Mouse (Mus musculus) spleen, postnatal 10 days (tissue): Measurements from ENCODE around the gene Rgs5.

Source experiments
- DNase-seq, 2 experiments: peaks; one replicate each; pipeline ENCODE4 v3.0.0; 2021 to 2022; ENCODE audit warnings: low spot score in 2 of 2

Rgs5 gene

DNA sequence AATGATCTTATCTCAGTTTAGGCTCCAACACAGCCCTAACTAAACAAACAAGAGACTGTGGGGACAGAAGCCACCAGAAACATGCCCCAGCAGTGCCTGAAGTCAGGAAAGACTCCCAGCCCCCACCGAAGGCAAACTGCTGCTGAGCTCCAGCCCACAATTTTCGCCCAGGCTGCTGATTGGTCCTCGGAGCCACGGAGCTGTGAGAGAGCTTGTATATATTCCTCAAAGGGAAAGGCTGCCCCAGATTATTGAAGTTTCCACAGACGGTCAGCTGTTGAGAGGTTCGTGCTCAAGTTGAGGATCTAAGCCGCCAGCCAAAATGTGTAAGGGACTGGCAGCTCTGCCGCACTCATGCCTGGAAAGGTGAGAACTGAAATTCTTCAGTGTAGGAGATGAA, at the start of gene Rgs5:
Gene Rgs5, plus strand, starts transcription at position 246 of the 400 bp plus-strand sequence.
- no peak for DNase-seq

DNA sequence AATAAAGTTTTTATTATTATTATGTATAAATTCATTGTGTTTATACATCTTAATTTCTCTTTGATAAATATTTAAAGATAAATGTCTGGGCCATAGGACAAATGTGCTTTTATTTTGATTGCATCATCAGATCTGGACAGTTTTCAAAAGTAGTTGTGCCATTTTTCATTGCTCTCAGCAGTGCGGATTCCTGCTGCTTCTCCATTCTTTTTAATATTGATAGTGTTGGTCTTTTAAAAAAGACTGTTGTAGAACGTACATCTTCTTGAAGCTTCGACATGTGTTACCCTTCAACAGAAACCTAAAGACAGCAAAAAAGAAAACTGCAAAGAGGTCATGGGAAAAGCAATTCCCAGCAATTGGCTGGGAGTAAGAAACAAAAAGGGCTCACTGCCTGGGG, 49.1 kb upstream of the Rgs5 start:
- DNase-seq, result no peak

DNA sequence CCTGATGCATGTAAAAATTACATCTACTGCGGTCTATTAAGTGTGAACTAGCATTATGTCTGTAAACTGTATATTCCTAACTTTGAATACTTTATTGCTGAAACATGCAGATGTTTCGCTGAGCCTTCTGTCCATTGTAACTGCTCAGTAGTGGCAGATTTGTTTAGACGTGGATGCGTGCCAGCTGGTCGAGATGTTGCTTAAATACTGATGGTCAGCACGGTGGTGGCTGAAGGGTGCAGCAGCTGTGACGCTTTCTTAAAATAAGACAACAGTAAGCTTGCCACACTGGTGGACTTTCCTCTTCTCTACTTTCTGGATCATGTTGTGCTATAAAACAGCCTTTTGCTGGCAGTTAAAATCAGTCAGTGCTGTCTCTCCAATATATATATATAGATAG, 25.6 kb upstream of the Rgs5 start:
- no peak for DNase-seq

DNA sequence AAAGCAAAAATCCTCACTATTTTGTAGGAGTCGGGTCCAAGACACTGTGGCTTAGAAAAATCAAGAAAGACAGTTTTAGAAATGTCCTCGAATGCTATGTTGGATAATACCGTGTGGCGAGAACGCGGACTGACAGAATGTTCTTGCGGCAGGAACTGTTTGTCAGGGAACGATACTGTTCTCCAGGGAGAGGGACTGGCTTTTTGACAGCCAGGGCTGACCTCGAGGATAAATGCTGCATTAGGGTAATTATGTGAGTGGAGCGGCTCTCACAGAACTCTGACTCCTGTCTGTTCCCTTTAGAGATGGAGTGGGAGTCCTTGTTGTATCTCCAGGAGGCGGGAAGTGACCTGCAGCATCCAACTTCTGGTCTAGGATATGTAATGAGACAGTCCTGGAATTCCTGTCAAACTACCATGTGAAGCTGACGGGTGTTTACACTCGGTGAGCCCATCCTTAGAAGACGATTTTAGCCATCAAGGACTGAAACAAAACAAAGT, 18.0 kb upstream of the Rgs5 start:
- DNase-seq, result no peak

DNA sequence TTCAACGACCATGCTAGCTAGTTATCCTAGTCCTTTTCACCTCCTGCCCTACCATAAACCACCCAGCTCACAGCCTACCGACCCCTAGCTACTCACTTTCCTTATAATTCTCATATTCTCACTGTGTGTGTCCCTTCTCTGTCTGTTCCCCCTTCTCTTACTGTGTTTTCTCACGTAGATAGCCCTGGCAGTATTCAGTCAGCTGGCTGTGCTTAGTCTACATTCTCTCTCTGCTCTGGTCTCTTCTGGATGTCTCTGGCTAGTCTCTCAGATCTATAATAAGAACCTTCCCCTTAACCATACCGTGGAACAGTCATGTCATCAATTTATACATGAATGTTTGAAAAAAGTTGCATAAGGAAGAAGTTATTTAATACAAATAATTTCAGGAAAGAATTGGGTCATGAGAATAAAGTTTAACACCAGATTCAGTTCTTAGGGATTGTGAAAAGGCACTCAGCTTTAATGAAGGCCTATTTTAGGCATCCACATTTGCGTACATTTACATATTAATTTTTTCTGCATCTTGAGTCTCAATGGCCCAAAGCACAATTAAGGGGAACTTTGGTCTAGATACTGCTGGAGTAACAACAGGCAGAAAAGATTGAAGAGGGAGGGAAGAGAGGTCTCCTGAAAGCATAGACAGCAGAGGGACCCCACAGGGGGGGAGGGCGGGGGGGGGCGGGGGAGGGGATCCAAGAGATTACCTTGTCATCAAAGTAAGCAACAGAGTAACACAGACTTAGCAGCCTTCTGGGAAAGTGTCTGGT, 10.2 kb upstream of the Rgs5 start:
- DNase-seq, result no peak

DNA sequence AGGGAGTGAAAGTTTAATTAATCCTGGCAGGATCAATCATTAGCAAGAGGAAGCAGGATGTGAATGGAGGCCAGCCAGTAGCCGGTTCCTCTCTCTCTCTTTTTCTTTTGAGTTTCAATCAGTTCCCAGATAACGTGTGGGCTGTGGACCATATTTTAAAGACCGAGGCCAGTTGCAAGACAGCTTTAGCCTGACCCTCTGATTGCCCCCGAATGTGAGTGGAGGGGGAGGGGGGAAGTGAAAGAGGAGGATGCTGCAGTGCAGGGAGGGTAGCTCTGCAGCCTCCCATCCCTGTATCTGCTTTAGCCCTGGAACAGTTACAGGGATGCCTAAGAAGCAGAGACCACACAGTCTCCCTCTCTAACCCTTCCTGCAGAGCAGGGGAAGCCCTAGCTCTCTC, 4.2 kb downstream of the Rgs5 start:
- DNase-seq, result no peak

DNA sequence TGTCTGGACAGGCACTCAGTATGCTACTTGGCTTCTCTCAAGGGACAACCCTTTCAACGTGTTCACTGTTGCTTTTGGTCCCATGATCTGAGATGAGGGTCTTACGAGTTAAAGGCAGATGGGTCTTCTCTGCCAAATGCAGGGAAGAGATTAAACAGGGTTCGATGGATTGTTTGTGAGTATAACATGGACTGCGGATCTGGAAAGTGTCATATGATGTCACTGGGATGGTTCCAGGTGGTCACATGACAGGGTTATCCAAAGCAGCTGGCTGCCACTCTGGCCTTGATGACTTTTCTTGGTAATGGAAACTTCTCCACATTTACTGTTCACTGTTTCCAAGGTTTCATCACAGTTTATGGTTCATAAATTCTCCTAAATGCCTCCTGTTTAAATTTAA, 12.0 kb downstream of the Rgs5 start:
- no peak for DNase-seq

DNA sequence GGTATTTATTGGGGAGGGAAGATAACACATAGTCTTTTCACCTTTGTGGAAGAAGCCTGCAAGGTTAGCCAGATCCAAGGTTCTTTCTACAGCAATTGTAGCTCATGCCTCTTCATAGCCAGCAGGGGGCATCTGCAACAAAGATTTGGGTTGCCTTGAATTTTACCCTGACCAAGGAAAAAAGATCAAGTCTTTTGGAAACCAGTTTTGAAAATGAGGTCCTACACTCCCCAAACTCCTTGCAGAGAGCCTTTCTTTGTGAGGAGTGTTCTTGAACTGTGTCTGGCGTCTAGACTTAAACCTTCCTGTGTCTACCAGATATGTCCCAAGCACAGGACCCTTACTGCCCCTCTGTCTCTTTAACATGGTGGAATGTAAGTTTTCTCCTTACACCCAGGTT, 15.4 kb downstream of the Rgs5 start:
- DNase-seq, result no peak

DNA sequence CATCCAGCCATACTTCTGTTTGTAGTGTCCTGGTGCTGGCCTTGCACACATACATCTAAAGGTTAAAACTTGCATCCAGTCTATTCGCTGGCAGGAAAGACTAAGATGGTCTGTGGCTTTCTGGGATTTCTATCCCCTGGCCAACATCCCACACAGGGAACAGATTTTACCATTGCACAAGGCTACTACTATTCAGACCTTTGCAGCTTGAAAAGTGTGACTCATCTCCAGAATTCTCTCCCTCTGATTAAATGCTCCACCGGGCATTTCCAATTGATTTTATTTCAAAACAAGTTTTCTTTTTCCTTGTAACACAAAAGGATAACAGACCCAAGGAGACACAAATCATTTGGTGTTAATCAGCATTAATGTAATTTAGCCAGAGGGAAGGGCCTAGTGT, 16.5 kb downstream of the Rgs5 start:
- DNase-seq, result no peak

DNA sequence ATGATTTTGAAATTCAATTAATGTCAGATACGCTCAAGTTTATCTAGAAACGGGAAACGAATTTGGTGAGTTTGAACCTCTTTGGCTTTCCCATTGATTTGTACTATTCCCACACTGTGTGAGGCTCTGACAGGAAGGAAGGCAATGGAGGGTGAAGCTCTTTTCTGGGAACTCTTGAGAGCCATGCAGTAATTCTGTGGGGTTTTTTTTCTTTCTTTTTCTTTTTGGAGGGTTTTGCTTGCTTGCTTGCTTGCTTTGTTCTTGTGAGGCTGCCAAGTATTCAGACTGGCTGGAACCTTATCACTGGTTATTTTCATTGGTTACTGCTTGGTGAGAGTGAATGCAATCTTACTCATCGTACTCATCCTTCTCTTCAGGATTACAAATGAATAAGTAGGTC, 17.0 kb downstream of the Rgs5 start:
- DNase-seq, result no peak

DNA sequence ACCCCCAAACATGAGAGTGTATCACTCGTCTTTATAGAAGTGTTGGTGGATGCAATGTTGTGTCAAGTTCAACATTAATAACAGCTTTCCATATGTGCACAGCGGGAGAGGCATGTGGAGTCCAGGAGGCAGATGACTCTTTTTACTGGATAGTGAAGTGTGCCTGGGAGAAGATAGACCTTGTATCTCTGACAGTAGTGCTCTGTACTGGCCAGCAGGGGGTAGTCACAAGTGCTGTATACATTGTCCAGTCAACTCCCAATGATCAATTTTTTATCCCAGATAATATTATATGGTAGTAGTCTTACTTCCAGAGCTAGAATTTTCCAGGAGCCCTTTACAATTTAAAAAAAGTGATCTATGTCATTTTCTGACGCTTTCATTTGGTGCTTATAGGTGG, 18.8 kb downstream of the Rgs5 start:
- no peak for DNase-seq

DNA sequence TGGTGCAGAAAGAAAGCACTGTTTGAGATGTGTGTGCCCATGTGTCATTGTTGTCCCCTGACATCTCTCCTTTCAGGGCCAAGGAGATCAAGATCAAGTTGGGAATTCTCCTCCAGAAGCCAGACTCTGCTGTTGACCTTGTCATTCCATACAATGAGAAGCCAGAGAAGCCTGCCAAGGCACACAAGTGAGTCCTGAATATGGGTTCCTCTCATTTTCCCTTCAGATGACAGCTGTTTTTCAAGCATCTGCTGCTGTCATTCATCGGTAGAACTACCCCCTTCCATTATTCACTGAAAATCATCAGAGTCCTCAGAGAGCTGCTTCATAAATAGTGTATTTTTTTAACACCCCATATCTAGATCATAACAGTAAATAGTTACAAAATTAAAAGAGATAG, 21.4 kb downstream of the Rgs5 start:
- no peak for DNase-seq

DNA sequence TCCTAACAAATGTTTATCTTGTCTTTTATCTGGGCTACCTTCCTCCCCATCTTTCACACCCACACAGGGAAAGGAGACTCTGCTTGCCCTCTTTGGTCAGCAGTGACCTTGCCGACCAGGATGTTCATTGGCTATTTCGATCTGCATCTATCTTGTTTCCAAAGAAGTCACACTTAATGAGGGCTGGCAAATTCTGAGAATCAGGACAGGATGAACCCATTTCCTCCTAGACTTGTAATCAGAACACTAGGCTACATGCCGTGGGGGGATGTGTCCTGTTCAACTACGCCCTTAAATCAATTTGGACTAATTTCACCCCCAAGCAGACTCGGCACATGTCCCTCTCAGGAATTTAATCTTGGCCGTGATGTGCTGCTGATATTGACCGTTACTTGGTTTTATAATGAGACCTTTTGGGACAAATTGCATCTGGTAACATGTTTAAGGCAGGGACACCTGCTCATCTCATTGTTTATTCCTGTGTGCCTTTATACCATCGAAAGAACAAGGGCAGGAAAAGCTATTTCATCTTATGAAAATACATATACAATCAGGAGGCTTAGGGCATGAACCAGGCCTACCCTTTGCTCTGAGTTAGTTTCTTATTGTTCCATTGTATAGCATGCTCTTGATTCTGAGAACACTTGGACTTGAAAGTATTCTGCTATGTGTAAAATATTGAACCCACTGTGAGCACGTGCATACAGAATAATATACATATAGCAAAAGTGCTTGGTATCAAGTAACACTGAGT, 25.3 kb downstream of the Rgs5 start:
- DNase-seq, result no peak

DNA sequence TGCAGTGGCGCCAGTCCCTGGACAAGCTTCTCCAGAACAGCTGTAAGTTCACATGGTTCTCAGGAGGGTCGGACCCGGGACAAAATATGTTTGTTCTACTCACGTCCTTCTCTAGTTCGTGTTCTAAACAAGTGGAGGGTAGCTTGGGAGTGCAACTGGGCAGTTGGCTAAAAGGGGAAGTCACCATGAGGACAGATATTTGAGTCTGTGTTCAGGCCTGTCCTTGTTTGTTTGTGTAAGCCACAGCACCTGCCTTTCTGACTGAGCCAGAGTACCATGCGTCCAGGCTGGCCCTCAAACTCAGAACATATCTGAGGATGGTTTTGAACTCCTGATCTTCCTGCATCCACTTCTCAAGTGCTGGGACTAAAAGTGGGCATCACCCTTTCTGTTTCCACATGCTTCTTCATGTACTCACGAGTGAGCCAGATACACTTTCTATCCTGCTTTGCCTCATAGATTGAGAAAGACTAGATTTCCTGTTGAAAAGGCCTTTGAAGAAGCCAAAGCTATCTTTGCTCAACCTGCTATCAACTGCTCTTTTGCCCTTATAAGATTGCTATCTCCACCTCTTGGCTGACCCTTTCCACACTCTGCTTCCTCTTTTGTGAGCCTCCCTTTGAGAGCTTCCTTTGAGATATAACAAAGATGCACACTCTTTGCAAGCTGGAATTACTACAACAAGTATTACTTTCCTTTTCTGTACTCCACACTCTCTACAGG, 27.6 kb downstream of the Rgs5 start:
- DNase-seq, result no peak

DNA sequence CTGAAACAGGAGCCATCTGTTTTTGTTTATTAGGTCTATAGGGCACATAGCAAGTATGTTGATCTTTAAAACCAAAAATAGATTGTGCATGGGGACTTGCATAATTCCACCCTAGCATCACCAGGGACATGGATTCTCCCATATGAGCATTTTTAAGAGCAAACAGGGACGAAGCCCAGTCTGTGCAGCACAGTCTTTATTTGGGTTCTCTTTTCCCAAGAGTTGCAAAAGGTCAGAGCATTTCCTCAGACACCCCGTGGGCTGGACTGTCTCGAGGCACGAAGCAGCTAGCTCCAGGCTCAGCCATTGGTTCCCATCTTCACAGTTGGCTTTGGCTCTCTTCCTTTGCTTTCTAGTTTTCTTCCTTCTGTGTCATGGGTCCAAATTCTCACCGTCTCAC, 30.0 kb downstream of the Rgs5 start:
- no peak for DNase-seq

DNA sequence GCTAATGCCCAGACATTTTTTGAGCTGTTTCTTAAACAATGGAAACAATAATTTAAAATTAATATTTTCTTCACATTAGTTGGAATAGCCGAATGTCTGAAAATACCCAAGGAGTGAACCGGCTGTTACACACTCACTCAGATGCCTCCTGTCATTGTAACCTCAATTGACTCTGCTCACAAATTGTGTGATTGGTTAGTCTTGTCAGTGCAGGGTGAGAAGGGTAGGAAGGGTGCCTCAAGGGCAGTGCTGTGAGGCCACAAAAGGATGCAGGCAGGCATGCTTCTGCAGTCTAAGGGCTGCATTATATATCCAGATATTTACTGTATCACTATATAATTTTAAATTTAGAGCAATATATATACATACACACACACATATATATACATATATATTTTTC, 37.7 kb downstream of the Rgs5 start:
- no peak for DNase-seq

DNA sequence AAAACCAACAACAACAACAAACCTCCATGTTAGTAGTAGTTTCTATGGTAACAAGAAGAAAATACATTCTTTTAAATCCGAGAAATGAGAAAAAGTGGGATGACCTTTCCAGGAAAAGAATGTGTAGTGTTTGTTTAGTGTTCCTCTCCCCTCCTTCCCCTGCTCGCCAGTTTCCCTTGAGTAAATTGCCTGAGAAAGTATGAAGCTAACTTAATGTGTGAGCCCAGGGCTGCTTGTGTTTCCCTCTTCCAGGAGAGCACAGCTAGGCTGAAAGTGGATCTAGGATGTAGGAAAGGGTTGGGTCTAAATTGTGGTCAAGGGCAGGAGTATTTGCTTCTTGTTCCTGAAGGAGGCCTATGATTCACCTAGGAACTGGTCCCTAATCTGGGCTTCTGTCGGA, 38.2 kb downstream of the Rgs5 start:
- DNase-seq, result no peak

DNA sequence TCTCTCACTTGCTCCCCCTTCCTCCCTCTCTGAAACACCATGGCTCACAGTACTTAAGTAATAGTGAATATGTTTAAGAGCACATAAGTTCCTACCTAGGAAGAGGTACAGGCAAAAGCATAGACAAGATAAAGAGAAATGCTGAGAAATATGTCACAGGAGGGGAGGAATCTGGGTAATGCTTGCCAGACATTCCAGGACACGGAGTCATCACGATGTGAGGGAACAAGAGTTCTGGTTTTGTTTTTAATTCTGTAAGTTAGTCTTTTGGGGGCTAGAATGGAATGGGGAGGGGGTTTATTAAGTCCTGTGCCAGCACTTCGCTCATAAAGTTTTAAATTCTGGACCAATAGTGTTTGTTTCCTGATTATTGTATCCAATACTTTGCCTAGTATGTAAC, 40.1 kb downstream of the Rgs5 start:
- no peak for DNase-seq

DNA sequence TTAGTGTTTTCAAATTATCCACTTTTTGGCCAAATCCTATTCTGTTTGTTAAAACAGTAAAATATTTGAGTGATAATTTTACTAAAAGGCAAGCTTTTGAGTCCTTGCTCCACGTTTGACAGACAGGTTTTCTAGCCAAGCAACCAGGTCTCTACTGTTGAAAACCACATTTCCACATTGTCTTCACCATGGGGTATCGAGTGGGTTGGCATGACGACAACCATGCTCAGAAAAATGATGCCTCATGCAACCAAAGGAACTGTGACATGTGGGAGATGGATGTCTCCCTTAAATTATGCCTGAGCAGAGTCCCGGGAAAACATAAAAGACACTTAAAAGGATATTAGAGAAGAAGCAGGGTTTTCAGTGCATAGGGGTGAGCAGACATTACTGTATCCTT, 41.9 kb downstream of the Rgs5 start:
- DNase-seq, result no peak

DNA sequence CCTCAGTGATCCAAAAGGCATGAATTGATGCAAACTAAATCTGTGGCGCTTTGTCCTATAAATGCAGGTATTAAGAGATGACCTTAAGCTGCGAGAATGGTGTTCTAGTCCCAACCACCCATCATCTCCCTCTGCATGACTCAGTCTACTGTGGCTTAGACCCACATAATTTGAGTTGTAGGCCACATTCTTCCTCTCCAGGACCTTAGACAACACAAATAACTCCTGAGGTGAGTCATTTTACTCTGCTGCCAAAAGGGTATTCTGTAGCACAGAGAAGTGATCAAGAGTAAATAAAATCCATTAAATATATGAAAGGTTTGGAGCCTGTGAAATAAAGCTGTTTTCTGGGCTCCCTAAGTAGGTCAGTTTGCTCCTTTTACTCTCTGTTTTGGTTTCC, 43.9 kb downstream of the Rgs5 start:
- no peak for DNase-seq

DNA sequence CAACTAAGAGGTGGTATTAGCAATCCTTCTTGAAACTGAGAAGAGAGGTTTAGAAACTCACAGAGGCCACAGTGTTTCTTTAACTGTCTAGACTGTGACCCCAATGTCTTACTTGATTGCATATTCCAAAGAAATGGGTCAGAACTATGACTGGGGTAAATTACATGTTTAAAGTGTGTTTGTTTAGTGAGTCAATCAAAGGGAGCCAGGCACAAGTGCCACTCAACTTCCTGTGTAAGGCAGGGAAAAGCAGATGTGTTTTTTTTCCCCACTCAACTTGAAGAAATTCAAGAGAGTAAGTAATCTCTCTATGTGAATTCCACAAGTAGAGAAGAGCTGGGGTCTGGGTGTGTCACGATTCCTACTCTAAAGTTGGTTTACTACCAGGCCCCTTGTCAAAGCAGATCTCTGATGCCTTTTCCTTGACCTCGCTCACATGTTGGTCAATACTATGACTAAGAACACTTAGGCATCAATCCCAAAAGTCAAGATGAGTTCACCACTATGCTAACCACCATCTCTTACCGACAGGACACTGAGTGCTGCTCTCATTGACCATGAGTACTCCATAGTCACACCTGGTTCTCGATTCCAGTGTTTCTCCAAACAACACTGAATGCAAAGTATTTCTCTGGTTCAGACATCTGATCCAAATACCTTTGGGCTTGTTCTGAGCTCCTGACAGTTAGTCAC, 49.2 kb downstream of the Rgs5 start:
- no peak for DNase-seq

DNA sequence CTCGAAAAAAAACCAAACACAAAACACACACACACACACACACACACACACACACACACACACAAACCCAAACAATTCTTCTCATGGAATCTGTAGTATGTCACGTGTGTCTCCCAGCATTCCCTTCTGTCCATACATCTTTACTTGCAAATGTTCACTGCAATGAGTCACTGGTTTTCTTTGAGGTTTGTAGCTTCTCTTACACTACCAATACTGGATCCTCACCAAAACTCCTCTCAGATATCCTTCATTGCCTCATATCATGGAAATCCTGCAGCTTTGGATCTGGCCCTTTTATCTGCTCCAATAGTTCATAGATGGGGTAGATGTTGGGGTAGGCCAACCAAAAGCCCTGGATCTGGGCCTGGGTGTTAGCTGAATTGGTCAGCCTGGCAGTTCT, 66.5 kb downstream of the Rgs5 start:
- no peak for DNase-seq
